Mouse (Mus musculus) limb, embryonic 14.5 days (tissue): ENCODE data around the gene Scamp2. TPM values are rescaled to one million over a fixed set of nuclear protein-coding genes. Genes with fewer than 3 reads are reported as not detected.
A peak's percentile ranks its signal among the peaks of the same experiment; 100 is the strongest.

Source experiments
- ATAC-seq: fragments of 200-750 bp; cut with Nextera tagmentation; 2 replicates; pipeline ENCODE4 v1.8.0; 2017; ENCODE audit warnings: low read depth, moderate number of reproducible peaks, moderate TSS enrichment; ENCODE audit not compliant: low FRiP score
- DNase-seq: peaks from one replicate; pipeline ENCODE4 v3.0.0-alpha.2; 2015; ENCODE audit warnings: low spot score
- H3K27ac ChIP-seq: fragments of 300-500 bp; sonication (generic); replicated peaks from 2 replicates; pipeline ENCODE4 v1.5.1; 2014; ENCODE audit warnings: low read depth, mild to moderate bottlenecking, low read length, moderate library complexity, mixed read lengths
- H3K27me3 ChIP-seq: fragments of 300-500 bp; sonication (generic); 2 replicates; pipeline ENCODE4 v1.6.1; 2014; ENCODE audit warnings: low read length, mixed read lengths; ENCODE audit not compliant: control insufficient read depth, insufficient read depth
- H3K36me3 ChIP-seq: fragments of 300-500 bp; sonication (generic); 2 replicates; pipeline ENCODE4 v1.6.1; 2014; ENCODE audit warnings: mild to moderate bottlenecking, low read length, moderate library complexity, mixed read lengths; ENCODE audit not compliant: control insufficient read depth, insufficient read depth
- H3K4me1 ChIP-seq: fragments of 300-500 bp; sonication (generic); 2 replicates; pipeline ENCODE4 v1.6.1; 2014; ENCODE audit warnings: antibody characterized with exemption, low read length, mixed read lengths; ENCODE audit not compliant: control insufficient read depth, insufficient read depth
- H3K4me2 ChIP-seq: fragments of 300-500 bp; sonication (generic); replicated peaks from 2 replicates; pipeline ENCODE4 v1.6.1; 2014; ENCODE audit warnings: low read depth, mild to moderate bottlenecking, low read length, moderate library complexity; ENCODE audit not compliant: severe bottlenecking
- H3K4me3 ChIP-seq: fragments of 300-500 bp; sonication (generic); replicated peaks from 2 replicates; pipeline ENCODE4 v1.5.1; 2014; ENCODE audit warnings: low read length
- H3K9ac ChIP-seq: fragments of 300-500 bp; sonication (generic); 2 replicates; pipeline ENCODE4 v1.6.1; 2014; ENCODE audit warnings: mild to moderate bottlenecking, low read depth, low read length, moderate library complexity; ENCODE audit not compliant: severe bottlenecking
- H3K9me3 ChIP-seq: fragments of 300-500 bp; sonication (generic); 2 replicates; pipeline ENCODE4 v1.6.1; 2016; ENCODE audit warnings: low read length; ENCODE audit not compliant: control insufficient read depth
- POLR2A ChIP-seq: fragments of 200-500 bp; IDR thresholded peaks from 2 replicates; pipeline ENCODE4 v1.8.0; 2012; ENCODE audit warnings: inconsistent platforms, mild to moderate bottlenecking, moderate library complexity, borderline replicate concordance; ENCODE audit not compliant: insufficient read depth, insufficient read length; ENCODE audit errors: extremely low read depth
- WGBS: fragments of 180-500 bp; shearing (Covaris S2); extraction: QIAGEN DNeasy Blood & Tissue Kit; methylation state at CpG from one replicate; pipeline ENCODE4 v1.1.7; 2014; 5-methylcytosine and 5-hydroxymethylcytosine counted together
- polyA plus RNA-seq, 2 experiments: library from polyadenylated mRNA; depleted of rRNA in 1 of 2; stranded (reverse) in 1 of 2; unstranded in 1 of 2; fragments of >200 nt; fragmentation: Nextera tagmentation in 1 of 2; extraction: Ambion mirVana in 1 of 2; gene quantifications; 2 replicates each; pipeline versions ENCODE4 v1.2.1 to v1.2.3; 2012 to 2014

Gene Scamp2
- polyA plus RNA-seq, 2 experiments, result 75.3 to 82.5 TPM

DNA sequence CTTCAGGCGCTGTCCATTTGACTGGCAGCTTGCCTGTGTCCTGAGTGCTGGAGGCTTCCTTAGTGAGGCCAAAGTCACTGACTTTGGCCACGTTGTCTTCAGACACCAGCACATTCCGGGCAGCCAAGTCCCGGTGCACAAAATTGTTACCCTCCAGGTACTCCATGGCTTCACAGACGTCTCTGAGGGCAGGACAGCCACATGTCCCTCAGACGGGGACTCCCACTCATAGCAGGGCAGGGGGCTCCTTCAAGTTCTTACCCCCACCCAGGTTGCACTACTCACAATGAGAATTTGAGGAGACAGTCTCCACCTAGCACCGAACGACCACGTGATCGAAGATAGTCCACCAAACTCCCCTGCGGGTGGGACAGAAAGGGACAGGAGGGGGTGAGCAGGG lies 67.1 kb downstream of the Scamp2 start:
- Histone ChIP-seq H3K9ac (no peak overlapping the region), H3K4me1 (no peaks in the 10 kb centered on the region), H3K27ac (no peak overlapping the region), H3K9me3 (no peaks in the 10 kb centered on the region), H3K27me3 (no peaks in the 10 kb centered on the region), H3K36me3 (peaks cover 75% of the 10 kb centered on the region), H3K4me3 (no peak overlapping the region), H3K4me2 (no peak overlapping the region)
- TF ChIP-seq POLR2A, result no peak
- DNase-seq (no peak), ATAC-seq (no peak)
- WGBS, result 89% methylated on average over 11 of the region's 11 CpGs

DNA sequence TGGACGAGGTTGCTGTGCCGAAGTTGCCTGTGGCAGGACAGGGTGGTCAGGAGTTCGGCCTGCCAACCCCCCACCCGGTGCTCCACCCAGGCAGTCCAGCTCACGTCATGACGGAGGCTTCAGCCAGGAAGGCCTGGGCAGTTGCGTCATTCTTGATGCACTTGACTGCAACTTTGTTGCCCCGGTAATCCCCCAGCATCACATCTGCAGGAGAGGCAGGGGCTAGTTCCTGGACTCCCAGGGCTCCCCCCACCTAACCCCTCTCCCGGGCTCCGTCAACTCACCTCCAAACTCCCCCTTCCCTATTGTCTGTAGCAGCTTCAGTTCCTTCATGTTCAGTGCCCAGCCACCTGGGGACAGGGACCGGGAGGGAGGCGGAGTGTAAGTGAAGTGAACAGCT lies 68.0 kb downstream of the Scamp2 start:
- ATAC-seq (no peak), DNase-seq (no peak)
- Histone ChIP-seq H3K4me2 (no peak overlapping the region), H3K9me3 (no peaks in the 10 kb centered on the region), H3K4me1 (no peaks in the 10 kb centered on the region), H3K9ac (no peak overlapping the region), H3K27ac (no peak overlapping the region), H3K4me3 (no peak overlapping the region), H3K36me3 (peaks cover 80% of the 10 kb centered on the region), H3K27me3 (no peaks in the 10 kb centered on the region)
- TF ChIP-seq POLR2A, result no peak
- 93% methylated on average over 12 of the region's 12 CpGs for WGBS

DNA sequence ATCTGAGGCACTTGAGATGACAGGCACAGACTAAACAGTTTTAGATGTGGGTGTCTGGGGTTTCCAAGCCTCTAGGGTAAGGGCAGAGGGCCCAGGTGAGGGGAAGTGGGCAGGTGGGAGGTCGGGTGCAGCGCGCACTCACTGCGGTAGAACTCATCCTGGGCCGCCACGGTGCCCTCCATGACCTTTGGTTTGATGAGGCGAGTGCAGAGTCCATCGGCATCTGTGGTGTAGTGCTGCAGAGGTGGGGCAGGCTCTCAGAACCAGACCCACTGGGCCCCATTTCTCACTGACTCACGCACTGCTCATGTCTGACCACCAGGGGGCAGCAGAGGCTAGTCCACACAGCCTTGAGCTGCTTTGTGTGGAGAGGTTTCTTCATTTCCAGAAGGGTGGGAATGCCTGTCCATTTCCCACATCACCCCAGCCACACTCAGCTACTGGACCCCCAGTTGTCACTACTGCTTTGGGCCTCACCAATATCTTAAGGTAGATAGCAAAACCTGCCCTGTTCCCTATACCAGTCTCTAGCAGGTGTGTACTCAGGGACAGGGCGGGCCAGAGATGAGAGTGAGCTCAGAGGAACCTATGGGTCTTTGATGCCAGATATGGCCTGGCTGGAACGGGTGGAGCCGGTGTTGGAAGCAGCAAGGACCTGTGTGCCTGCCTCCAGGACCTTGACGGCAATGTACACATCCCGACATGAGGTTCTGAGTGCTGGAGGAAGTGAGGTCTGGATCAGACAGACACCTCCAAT lies 68.6 kb downstream of the Scamp2 start:
- H3K4me2 ChIP-seq, result no peak overlapping the region
- no peak for TF ChIP-seq POLR2A
- DNase-seq, result peak; percentile 68
- no peaks in the 10 kb centered on the region for H3K9me3 ChIP-seq
- no peak overlapping the region for H3K9ac ChIP-seq
- peak; percentile 62 for ATAC-seq
- H3K27me3 ChIP-seq, result no peaks in the 10 kb centered on the region
- no peak overlapping the region for H3K27ac ChIP-seq
- H3K4me1 ChIP-seq, result no peaks in the 10 kb centered on the region
- H3K36me3 ChIP-seq, result peaks cover 80% of the 10 kb centered on the region
- H3K4me3 ChIP-seq, result no peak overlapping the region
- WGBS, result 69% methylated on average over 14 of the region's 14 CpGs

GRCm38 (mm10) chr9:57633481-57634024 lies 72.8 kb downstream of the Scamp2 start:
- 40% methylated on average over 4 of the region's 4 CpGs for WGBS
- TF ChIP-seq POLR2A, result no peak
- Histone ChIP-seq H3K4me2 (no peak overlapping the region), H3K27ac (no peak overlapping the region), H3K27me3 (no peaks in the 10 kb centered on the region), H3K36me3 (peaks cover 38% of the 10 kb centered on the region), H3K9ac (no peak overlapping the region), H3K9me3 (no peaks in the 10 kb centered on the region), H3K4me1 (peaks cover 19% of the 10 kb centered on the region), H3K4me3 (no peak overlapping the region)
- ATAC-seq (no peak), DNase-seq (no peak)

GRCm38 (mm10) chr9:57637272-57637671 lies 76.5 kb downstream of the Scamp2 start:
- peaks cover 13% of the 10 kb centered on the region for H3K36me3 ChIP-seq
- no peak overlapping the region for H3K9ac ChIP-seq
- H3K27me3 ChIP-seq, result no peaks in the 10 kb centered on the region
- no peak for TF ChIP-seq POLR2A
- WGBS, result 63% methylated on average over 3 of the region's 3 CpGs
- H3K27ac ChIP-seq, result peak overlapping the region; percentile 77; the same call in 1 of the 2 replicates
- H3K4me3 ChIP-seq, result no peak overlapping the region
- DNase-seq (no peak), ATAC-seq (peak; percentile 39)
- H3K4me2 ChIP-seq, result peak overlapping the region; percentile 16; the same call in 1 of the 2 replicates
- no peaks in the 10 kb centered on the region for H3K9me3 ChIP-seq
- peaks cover 51% of the 10 kb centered on the region for H3K4me1 ChIP-seq
